Mouse (Mus musculus) bone marrow macrophage, adult 2 months (primary cell): ENCODE data around the gene Pbx2.

Experiments
- CTCF ChIP-seq: IDR thresholded peaks from 2 replicates; pipeline ENCODE4 v1.5.1; 2012; ENCODE audit warnings: low read depth, mild to moderate bottlenecking, low read length, moderate library complexity
- POLR2A ChIP-seq: IDR thresholded peaks from 2 replicates; pipeline ENCODE4 v1.6.1; 2012; ENCODE audit warnings: mild to moderate bottlenecking, low read depth, low read length, borderline replicate concordance

DNA sequence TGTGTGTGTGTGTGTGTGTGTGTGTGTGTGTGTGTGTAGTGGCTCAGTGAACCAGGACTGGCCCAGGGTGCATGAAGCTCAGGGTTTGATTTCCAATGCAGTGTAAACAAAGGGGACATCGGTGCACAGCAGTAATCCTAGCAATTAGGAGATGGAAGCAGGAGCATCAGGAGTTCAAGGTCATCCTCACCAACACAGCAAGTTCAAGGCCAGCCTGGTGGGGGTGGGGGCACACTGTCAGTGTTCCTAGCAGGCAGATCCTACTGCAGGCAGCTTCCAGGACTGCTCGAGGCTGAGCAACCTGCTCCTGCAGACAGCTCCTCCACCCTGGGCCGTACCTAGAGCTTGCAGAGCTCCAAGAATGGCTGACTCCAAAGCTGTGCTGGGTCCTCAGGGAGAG is 28.5 kb upstream of the Pbx2 start:
- TF ChIP-seq CTCF = no peak
- no peak for TF ChIP-seq POLR2A
